Mouse (Mus musculus) kidney, adult 2 months (tissue): ENCODE data around the gene Krtap9-3. TPM values are rescaled to one million over a fixed set of nuclear protein-coding genes. Genes with fewer than 3 reads are reported as not detected.
A peak's percentile ranks its signal among the peaks of the same experiment; 100 is the strongest.

Source experiments
- DNase-seq: peaks from one replicate; pipeline ENCODE4 v3.0.0; 2021
- H3K27ac ChIP-seq: fragments of 200-500 bp; 2 replicates; pipeline ENCODE4 v1.5.1; 2012; ENCODE audit warnings: low read depth, low read length, control low read depth, inconsistent platforms; ENCODE audit not compliant: insufficient read depth
- H3K27me3 ChIP-seq: fragments of 200-500 bp; replicated peaks from 2 replicates; pipeline ENCODE4 v1.6.1; 2012; ENCODE audit warnings: mild to moderate bottlenecking, moderate library complexity, low read length, inconsistent platforms; ENCODE audit not compliant: control insufficient read depth, insufficient read depth
- H3K36me3 ChIP-seq: fragments of 200-500 bp; 2 replicates; pipeline ENCODE4 v1.6.1; 2012; ENCODE audit warnings: mild to moderate bottlenecking, moderate library complexity, low read length, inconsistent platforms; ENCODE audit not compliant: control insufficient read depth, insufficient read depth
- H3K4me1 ChIP-seq: fragments of 200-500 bp; 2 replicates; pipeline ENCODE4 v1.6.1; 2011; ENCODE audit warnings: low read length; ENCODE audit not compliant: control insufficient read depth, insufficient read depth
- H3K4me3 ChIP-seq: fragments of 200-500 bp; 2 replicates; pipeline ENCODE4 v1.5.1; 2011; ENCODE audit warnings: mild to moderate bottlenecking, low read depth, low read length, control low read depth; ENCODE audit not compliant: insufficient read depth
- CTCF ChIP-seq: fragments of 200-500 bp; conservative IDR thresholded peaks from 2 replicates; pipeline ENCODE4 v1.5.1; 2011; ENCODE audit warnings: low read depth, mild to moderate bottlenecking, control low read depth, low read length, moderate library complexity, mixed read lengths; ENCODE audit not compliant: insufficient read depth, insufficient read length
- POLR2A ChIP-seq: fragments of 200-500 bp; IDR thresholded peaks from one replicate; pipeline ENCODE4 v1.6.1; 2011; ENCODE audit warnings: low read depth, low read length, control low read depth
- WGBS: fragments of 180-500 bp; shearing (Covaris S2); methylation state at CpG from one replicate; pipeline ENCODE4 v1.1.7; 2018; 5-methylcytosine and 5-hydroxymethylcytosine counted together
- polyA plus RNA-seq: library from polyadenylated mRNA; depleted of rRNA; stranded (reverse); fragments of >200 nt; gene quantifications from 2 replicates; pipeline ENCODE4 v1.2.3, GENCODE M21; 2012

Gene Krtap9-3
- polyA plus RNA-seq, 1 experiment: not detected

- H3K27ac ChIP-seq: no peak within 1 kb of the TSS
- TF ChIP-seq POLR2A (no peak), CTCF (no peak)
- DNase-seq: no peak
- no peaks in the 10 kb centered on the region for H3K27me3 ChIP-seq
- no peaks in the 10 kb centered on the region for H3K36me3 ChIP-seq
- WGBS: 68% methylated on average over 6 of the region's 6 CpGs
- no peak within 1 kb of the TSS for H3K4me3 ChIP-seq
- H3K4me1 ChIP-seq: no peaks in the 10 kb centered on the region
Observed at GRCm38 (mm10) chr11:99590981-99591380, 6.9 kb downstream of the Krtap9-3 start, which contains the start of gene Krtap1-3. TSS of gene Krtap1-3 (minus strand) at chr11:99591339.

GRCm38 (mm10) chr11:99585096-99585495, 12.8 kb downstream of the Krtap9-3 start:
- no peaks in the 10 kb centered on the region for H3K36me3 ChIP-seq
- no peaks in the 10 kb centered on the region for H3K4me1 ChIP-seq
- 87% methylated on average over 7 of the region's 7 CpGs for WGBS
- no peak overlapping the region for H3K4me3 ChIP-seq
- TF ChIP-seq CTCF (no peak), POLR2A (no peak)
- no peaks in the 10 kb centered on the region for H3K27me3 ChIP-seq
- no peak for DNase-seq
- no peak overlapping the region for H3K27ac ChIP-seq

- H3K36me3 ChIP-seq: no peaks in the 10 kb centered on the region
- no peaks in the 10 kb centered on the region for H3K4me1 ChIP-seq
- no peaks in the 10 kb centered on the region for H3K27me3 ChIP-seq
- no peak within 1 kb of the TSS for H3K27ac ChIP-seq
- TF ChIP-seq POLR2A (no peak), CTCF (no peak)
- DNase-seq: no peak
- no peak within 1 kb of the TSS for H3K4me3 ChIP-seq
- 77% methylated on average over 5 of the region's 5 CpGs for WGBS
Observed at GRCm38 (mm10) chr11:99583245-99583704, 14.6 kb downstream of the Krtap9-3 start, which contains the start of gene Krtap1-4. TSS of gene Krtap1-4 (minus strand) at chr11:99583654.

GRCm38 (mm10) chr11:99581564-99581963, 16.3 kb downstream of the Krtap9-3 start:
- H3K27ac ChIP-seq: no peak overlapping the region
- WGBS: 83% methylated on average over 6 of the region's 6 CpGs
- H3K36me3 ChIP-seq: no peaks in the 10 kb centered on the region
- H3K4me1 ChIP-seq: no peaks in the 10 kb centered on the region
- no peaks in the 10 kb centered on the region for H3K27me3 ChIP-seq
- H3K4me3 ChIP-seq: no peak overlapping the region
- TF ChIP-seq CTCF (no peak), POLR2A (no peak)
- DNase-seq: no peak

- H3K27me3 ChIP-seq: no peaks in the 10 kb centered on the region
- no peak for DNase-seq
- no peak overlapping the region for H3K27ac ChIP-seq
- no peak for TF ChIP-seq CTCF
- no peak for TF ChIP-seq POLR2A
- WGBS: 87% methylated on average over 5 of the region's 5 CpGs
- H3K4me1 ChIP-seq: no peaks in the 10 kb centered on the region
- H3K36me3 ChIP-seq: no peaks in the 10 kb centered on the region
- no peak overlapping the region for H3K4me3 ChIP-seq
Observed at GRCm38 (mm10) chr11:99581051-99581450, 16.9 kb downstream of the Krtap9-3 start.

GRCm38 (mm10) chr11:99580636-99581035, 17.3 kb downstream of the Krtap9-3 start, which contains the start of gene Krtap1-5:
TSS of gene Krtap1-5 (minus strand) at chr11:99581016.
- DNase-seq: no peak
- Histone ChIP-seq H3K27me3 (no peaks in the 10 kb centered on the region), H3K4me1 (no peaks in the 10 kb centered on the region), H3K36me3 (no peaks in the 10 kb centered on the region), H3K4me3 (no peak within 1 kb of the TSS), H3K27ac (no peak within 1 kb of the TSS)
- TF ChIP-seq POLR2A (no peak), CTCF (no peak)
- 84% methylated on average over 6 of the region's 6 CpGs for WGBS

GRCm38 (mm10) chr11:99574106-99574505, 23.8 kb downstream of the Krtap9-3 start:
- no peaks in the 10 kb centered on the region for H3K4me1 ChIP-seq
- no peak overlapping the region for H3K27ac ChIP-seq
- no peaks in the 10 kb centered on the region; the same call in 1 of the 2 replicates for H3K27me3 ChIP-seq
- 2% methylated on average over 7 of the region's 7 CpGs for WGBS
- TF ChIP-seq POLR2A (no peak), CTCF (peak; percentile 77)
- H3K4me3 ChIP-seq: no peak overlapping the region
- DNase-seq: peak; percentile 59
- no peaks in the 10 kb centered on the region for H3K36me3 ChIP-seq
